Mouse (Mus musculus) Muller cell, postnatal 12 days (primary cell): Measurements from ENCODE around the gene Pik3ap1.
A peak's percentile ranks its signal among the peaks of the same experiment; 100 is the strongest.

ENCODE experiments used
- DNase-seq: peaks from one replicate; pipeline ENCODE4 v3.0.0-alpha.2; 2015; ENCODE audit errors: inconsistent ontology term

Pik3ap1 gene

DNA sequence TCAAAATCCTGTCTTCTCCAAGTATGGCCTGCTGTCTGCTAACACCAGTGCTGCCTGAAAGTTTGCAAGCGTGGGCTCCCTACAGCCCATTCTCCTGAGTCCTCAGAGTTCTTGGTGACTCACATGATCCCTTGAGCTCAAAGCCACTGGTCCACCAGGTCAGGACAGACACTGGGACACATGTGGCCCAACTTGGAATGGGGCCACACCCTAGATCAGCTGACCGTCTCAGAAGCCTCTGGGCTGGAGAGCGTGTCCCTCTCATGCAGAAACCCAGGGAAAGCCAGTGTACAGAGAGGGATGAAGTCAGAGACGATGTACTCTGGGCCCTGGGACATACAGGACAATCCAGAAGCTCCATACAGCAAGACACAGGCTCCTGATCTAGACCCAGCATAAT, 102.7 kb downstream of the Pik3ap1 start:
- no peak for DNase-seq

GRCm38 (mm10) chr19:41279724-41280244, 105.1 kb downstream of the Pik3ap1 start:
- DNase-seq: peak; percentile 29

DNA sequence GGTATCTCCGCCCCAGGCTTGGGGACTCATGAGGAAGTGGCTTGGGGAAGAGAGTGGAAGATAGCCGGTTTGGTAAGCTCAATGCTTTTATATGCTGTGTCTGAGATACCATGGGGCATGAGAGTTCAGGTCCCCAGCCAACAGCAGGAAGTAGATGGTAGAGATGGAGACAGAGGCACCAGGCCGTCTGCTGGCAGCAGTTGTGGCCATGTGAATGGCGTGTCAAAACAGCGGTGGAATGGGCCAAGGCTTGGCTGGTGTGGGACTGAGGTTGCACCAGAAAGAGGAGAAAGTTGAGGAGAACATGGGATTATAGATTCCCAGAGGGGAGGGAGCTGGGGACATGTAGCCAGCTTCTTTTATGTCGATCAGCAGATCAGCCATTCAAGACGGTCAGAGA, 106.3 kb downstream of the Pik3ap1 start:
- DNase-seq: no peak

DNA sequence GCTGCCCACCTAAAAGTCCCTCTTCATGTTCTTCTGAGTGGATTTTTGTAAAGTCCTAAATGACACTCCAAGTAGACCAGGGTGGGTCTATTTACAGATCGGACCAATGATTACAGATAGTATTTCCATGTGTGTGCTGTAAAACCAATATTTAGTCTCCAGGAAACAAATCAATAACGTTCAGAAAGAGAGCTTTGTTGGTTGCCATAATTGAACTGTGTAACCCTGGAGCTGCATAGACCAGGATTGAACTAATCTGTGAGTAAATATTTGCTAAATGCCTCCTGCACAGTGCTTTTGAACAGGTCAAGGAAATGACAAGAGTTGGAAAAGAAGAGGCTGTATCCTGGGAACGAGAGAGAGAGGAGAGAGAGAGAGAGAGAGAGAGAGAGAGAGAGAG, 109.3 kb downstream of the Pik3ap1 start:
- DNase-seq: peak; percentile 12

DNA sequence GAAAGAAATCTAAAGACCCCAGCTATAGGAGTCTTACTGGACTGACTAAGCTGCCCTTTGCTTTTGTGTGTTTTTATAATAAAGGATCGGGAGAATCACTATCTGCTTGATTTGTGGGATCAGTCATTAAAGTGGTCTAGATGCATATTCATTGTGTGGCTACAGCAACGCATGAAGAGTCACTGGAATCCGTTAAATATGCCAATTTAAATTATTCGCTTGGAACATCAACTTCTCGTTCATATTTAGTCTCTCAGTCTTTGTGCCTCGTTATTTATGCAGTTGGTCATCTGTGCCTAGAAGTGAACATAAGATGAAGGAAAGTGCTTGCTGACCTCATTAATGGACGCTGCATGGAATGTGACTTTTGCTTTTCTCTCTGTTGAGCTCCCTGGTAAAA, 114.0 kb downstream of the Pik3ap1 start:
- DNase-seq: peak; percentile 58

GRCm38 (mm10) chr19:41270151-41270727, 114.7 kb downstream of the Pik3ap1 start:
- DNase-seq: peak; percentile 91

DNA sequence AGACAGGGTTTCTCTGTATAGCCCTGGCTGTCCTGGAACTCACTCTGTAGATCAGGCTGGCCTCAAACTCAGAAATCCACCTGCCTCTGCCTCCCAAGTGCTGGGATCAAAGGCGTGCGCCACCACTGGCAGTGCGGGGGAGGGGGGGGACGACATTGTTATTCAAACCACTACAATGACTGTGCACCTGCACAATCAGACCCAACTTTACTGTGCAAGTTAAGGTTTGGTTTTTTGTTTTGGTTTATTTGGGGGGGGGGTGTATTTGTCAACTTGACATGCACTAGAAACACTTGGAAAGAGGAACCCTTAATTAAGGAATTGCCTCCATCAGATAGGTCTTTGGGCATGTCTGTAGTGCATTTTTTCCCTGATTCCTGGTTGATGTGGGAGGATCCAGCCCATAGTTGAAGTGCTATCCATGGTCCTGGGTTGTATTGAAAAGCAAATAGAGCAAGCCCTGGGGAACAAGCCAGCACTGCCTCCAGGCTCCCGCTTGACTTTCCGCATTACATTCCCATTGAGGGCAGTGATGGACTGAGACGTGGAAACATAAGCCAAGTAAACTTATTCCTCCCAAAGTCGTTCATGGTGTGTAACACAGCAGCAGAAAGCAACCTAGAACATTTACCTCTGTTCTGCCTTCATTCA, 118.5 kb downstream of the Pik3ap1 start:
- DNase-seq: no peak

- DNase-seq: peak; percentile 65
These were observed 120.5 kb downstream of the Pik3ap1 start for GRCm38 (mm10) chr19:41264331-41264799.

DNA sequence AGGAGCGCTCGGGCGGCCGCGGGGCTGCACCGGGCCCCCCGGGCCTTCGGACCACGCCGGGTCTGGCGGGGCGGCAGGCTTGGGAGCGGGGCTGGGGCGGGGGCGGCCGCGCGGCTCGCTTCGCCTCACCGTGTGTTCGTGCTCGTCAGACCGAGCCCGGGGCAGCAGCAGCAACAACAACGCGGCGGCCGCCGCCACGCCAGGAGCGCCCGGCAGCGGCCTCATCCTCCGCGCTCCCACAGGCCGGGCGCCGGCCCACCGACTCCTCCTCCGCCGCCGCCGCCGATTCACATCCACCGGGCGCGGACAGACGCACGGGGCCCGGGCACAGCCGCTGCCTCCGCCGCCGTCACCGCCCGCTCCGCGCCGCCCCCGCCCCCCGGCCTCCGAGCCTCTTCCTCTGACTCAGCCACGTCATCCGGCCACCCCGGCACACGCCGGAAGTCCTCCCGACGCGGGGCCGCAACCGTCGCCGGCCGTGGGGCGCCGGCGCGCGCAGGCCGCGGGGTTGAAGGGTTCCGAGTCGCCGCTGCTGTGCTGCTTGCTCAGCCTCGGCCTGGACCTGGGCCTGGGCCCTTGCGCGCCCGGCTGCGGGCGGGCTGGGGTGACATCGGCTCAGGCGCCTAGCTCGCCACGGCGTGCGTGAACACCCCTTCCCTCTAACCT, 121.1 kb downstream of the Pik3ap1 start, which contains the start of gene Tm9sf3:
TSS of gene Tm9sf3 (minus strand) at position 368 of the 666 bp plus-strand sequence.
- DNase-seq: peak; percentile 96

- peak; percentile 78 for DNase-seq
These were observed 121.9 kb downstream of the Pik3ap1 start for GRCm38 (mm10) chr19:41262712-41263629.

DNA sequence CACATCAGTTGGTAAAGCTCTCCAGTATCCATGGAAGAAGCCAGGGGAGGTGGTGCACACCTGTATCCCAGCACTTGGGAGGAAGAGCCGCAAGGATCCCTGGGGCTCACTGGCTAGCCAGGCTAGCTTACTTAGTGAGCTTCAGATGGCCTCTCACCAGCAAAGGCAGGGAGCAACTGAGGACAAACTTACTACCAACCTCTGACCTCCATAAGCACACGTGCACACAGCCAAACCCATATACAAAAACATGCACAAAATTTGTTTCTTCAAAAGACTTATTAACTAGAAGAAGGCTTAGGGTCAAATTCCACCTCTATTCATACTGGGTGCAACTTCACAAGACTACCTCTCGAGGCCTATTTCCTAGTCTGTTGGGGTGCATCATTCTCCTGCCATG, 124.2 kb downstream of the Pik3ap1 start:
- no peak for DNase-seq

- no peak for DNase-seq
These were observed 125.6 kb downstream of the Pik3ap1 start for GRCm38 (mm10) chr19:41259256-41259655.

- DNase-seq: no peak
These were observed 126.2 kb downstream of the Pik3ap1 start for GRCm38 (mm10) chr19:41258707-41259106.

- DNase-seq: no peak
These were observed 130.3 kb downstream of the Pik3ap1 start for GRCm38 (mm10) chr19:41254584-41254983.

GRCm38 (mm10) chr19:41248968-41249367, 135.9 kb downstream of the Pik3ap1 start:
- peak; percentile 53 for DNase-seq

GRCm38 (mm10) chr19:41248271-41248670, 136.6 kb downstream of the Pik3ap1 start:
- DNase-seq: peak; percentile 46

DNA sequence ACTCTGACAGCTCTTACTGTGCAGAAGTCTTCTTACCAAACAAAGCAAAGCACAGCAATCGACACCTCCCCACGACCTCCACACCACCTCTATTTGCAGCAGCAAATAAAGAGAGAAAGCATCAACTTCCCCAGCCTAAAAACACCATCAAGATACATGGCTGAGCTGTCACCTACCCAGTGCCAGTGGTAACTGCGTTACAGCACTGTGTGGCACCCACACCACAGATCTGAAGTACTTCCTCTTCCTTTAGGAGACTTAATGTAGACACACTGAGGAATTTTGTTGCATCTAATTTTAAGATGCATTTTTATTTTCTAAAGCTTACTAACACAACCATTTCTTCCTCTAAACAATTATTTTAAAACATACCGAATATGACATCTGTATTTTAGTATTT, 138.6 kb downstream of the Pik3ap1 start:
- no peak for DNase-seq

- DNase-seq: no peak
These were observed 140.3 kb downstream of the Pik3ap1 start for GRCm38 (mm10) chr19:41244581-41244980.

DNA sequence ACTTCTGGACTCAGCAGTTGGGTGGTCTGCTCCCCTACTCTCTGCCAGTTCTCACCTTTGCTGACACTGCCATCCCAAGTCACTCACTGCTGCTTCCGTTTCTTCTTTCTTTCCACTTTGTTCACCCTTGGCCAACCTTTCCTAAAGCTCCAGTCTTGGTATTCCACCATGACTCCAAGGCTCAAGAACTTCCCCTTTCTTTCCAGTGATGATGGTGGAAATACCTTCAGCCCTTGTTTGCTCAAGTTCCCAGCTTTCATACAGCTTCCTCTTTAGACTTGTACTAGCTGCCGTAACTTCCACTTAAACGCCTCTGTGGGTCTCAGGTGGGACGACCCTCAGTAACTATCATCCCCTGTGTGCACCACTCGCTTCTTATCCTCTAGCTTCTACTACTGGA, 142.9 kb downstream of the Pik3ap1 start:
- DNase-seq: no peak

GRCm38 (mm10) chr19:41233698-41234097, 151.2 kb downstream of the Pik3ap1 start:
- no peak for DNase-seq
